Mouse (Mus musculus) embryonic facial prominence, embryonic 14.5 days (tissue): ENCODE results near the gene BC048403. TPM values are rescaled to one million over a fixed set of nuclear protein-coding genes. Genes with fewer than 3 reads are reported as not detected.
A peak's percentile ranks its signal among the peaks of the same experiment; 100 is the strongest.
"Not testable (repeated sequence)": the region's sequence is repeated elsewhere in the genome, so short reads cannot be mapped to it uniquely, and the experiment has no call there.

Source experiments
- ATAC-seq: fragments of 200-750 bp; cut with Nextera tagmentation; 2 replicates; pipeline ENCODE4 v1.8.0; 2017; ENCODE audit warnings: low read depth, moderate number of reproducible peaks, moderate TSS enrichment
- DNase-seq: peaks from one replicate; pipeline ENCODE4 v3.0.0-alpha.2; 2015; ENCODE audit warnings: low spot score
- H3K27ac ChIP-seq: fragments of 300-500 bp; sonication (generic); replicated peaks from 2 replicates; pipeline ENCODE4 v1.5.1; 2014; ENCODE audit warnings: low read depth, mild to moderate bottlenecking, low read length, moderate library complexity
- H3K27me3 ChIP-seq: fragments of 300-500 bp; sonication (generic); replicated peaks from 2 replicates; pipeline ENCODE4 v1.6.1; 2014; ENCODE audit warnings: low read length; ENCODE audit not compliant: control insufficient read depth, insufficient read depth
- H3K36me3 ChIP-seq: fragments of 300-500 bp; sonication (generic); 2 replicates; pipeline ENCODE4 v1.6.1; 2014; ENCODE audit warnings: low read length, mixed read lengths; ENCODE audit not compliant: control insufficient read depth, insufficient read depth
- H3K4me1 ChIP-seq: fragments of 300-500 bp; sonication (generic); 2 replicates; pipeline ENCODE4 v1.6.1; 2014; ENCODE audit warnings: antibody characterized with exemption, low read length; ENCODE audit not compliant: control insufficient read depth, insufficient read depth
- H3K4me2 ChIP-seq: fragments of 300-500 bp; sonication (generic); 2 replicates; pipeline ENCODE4 v1.6.1; 2014; ENCODE audit warnings: low read depth, mild to moderate bottlenecking, low read length, moderate library complexity, mixed read lengths
- H3K4me3 ChIP-seq: fragments of 300-500 bp; sonication (generic); 2 replicates; pipeline ENCODE4 v1.5.1; 2014; ENCODE audit warnings: low read depth, mild to moderate bottlenecking, low read length
- H3K9ac ChIP-seq: fragments of 300-500 bp; sonication (generic); 2 replicates; pipeline ENCODE4 v1.6.1; 2014; ENCODE audit warnings: low read depth, mild to moderate bottlenecking, low read length, moderate library complexity, mixed read lengths
- H3K9me3 ChIP-seq: fragments of 300-500 bp; sonication (generic); 2 replicates; pipeline ENCODE4 v1.6.1; 2016; ENCODE audit warnings: low read length; ENCODE audit not compliant: control insufficient read depth
- WGBS: fragments of 180-500 bp; shearing (Covaris S2); extraction: QIAGEN DNeasy Blood & Tissue Kit; methylation state at CpG from one replicate; pipeline ENCODE4 v1.1.7; 2014; 5-methylcytosine and 5-hydroxymethylcytosine counted together
- polyA plus RNA-seq: library from polyadenylated mRNA; unstranded; fragments of >200 nt; fragmentation: Nextera tagmentation; extraction: Ambion mirVana; gene quantifications from 2 replicates; pipeline ENCODE4 v1.2.1, GENCODE M21; 2014

The BC048403 gene
- polyA plus RNA-seq, 1 experiment from 2014 or later, result 2.9 TPM

DNA sequence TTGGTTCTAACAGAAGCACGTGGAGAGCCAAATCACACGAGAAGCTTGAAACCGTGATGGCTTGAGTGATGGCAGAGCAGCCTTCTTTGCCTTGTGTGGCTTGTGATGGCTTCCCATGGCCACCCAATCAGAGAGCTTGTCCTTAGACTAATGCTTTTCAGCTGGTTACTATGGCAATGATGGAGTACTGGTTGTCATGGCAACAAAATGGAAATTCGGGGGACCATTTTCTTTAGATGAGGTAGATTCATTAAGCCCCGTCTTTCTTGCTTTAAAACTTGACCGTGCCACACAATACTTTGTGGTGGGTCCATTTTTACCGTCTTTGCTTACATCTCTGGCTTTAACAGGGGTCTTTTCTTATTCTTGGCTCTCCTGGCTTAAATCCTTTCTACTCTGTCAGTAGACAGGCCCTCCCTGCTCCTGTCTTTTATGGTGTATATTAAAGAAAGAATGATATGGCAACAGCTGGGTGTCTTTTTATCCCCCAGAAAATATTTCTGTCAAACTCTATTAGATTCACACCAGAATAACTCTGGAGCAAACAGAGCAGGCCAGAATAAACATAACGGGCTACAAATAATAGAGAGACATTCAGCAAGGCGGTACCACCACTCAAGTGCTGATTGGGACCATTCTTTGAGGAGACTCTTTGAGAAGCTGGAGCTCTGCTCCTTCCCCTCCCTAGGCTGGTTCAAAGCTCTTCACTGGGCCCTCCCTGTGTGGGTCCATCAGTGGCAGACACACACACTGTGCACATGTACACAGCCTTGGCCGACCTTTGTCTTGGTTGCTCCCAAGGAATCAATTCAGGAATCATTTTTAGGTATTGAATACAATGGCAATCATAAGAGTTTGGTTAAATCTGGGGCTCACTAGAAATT is 25.7 kb downstream of the BC048403 start:
- H3K27me3 ChIP-seq, result no peaks in the 10 kb centered on the region
- H3K4me3 ChIP-seq, result no peak overlapping the region
- WGBS, result 74% methylated on average over 10 of the region's 10 CpGs
- H3K36me3 ChIP-seq, result no peaks in the 10 kb centered on the region
- ATAC-seq, result no peak
- H3K9me3 ChIP-seq, result no peaks in the 10 kb centered on the region
- no peak for DNase-seq
- no peak overlapping the region for H3K9ac ChIP-seq
- no peak overlapping the region for H3K4me2 ChIP-seq
- no peak overlapping the region for H3K27ac ChIP-seq
- no peaks in the 10 kb centered on the region for H3K4me1 ChIP-seq

DNA sequence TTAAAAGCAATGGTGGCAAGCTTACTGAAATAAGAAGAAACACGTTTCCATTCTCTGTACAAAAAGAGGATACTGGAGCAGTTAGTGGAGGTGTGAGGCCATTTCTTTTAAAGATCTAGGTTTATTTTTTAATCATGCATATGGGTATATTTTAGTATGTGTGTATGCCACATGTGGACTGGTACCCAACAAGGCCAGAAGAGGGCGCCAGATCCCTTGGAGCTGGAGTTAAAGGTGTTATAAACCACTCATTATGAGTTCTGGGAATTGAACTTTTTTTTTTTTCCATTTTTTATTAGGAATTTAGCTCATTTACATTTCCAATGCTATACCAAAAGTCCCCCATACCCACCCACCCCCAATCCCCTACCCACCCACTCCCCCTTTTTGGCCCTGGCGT is 27.6 kb downstream of the BC048403 start:
- 72% methylated on average over 3 of the region's 3 CpGs for WGBS
- H3K27me3 ChIP-seq, H3K4me3 ChIP-seq, H3K36me3 ChIP-seq, H3K4me2 ChIP-seq, H3K9ac ChIP-seq, H3K4me1 ChIP-seq, H3K27ac ChIP-seq, H3K9me3 ChIP-seq, ATAC-seq, DNase-seq: not testable (repeated sequence)

DNA sequence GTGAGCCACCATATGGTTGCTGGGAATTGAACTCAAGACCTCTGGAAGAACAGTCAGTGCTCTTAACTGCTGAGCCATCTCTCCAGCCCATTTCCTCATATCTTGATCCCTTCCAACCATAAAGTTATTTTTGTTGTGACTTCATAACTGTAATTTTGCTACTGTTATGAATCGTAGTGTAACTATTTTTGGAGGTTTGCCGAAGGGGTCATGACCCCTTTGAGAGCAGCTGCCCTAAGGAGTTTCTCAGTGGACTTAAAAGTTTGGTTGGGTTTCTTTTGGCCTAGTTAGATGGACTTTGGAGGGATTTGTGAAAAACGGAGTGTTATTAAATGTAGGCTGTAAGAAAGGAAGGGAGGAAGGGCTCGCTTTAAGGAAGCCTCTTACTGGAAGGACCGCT is 30.0 kb downstream of the BC048403 start:
- Histone ChIP-seq H3K4me1 (no peaks in the 10 kb centered on the region), H3K4me2 (no peak overlapping the region), H3K9me3 (no peaks in the 10 kb centered on the region), H3K27ac (no peak overlapping the region), H3K27me3 (no peaks in the 10 kb centered on the region), H3K36me3 (no peaks in the 10 kb centered on the region), H3K9ac (no peak overlapping the region), H3K4me3 (no peak overlapping the region)
- 83% methylated on average over 5 of the region's 5 CpGs for WGBS
- DNase-seq (no peak), ATAC-seq (no peak)

DNA sequence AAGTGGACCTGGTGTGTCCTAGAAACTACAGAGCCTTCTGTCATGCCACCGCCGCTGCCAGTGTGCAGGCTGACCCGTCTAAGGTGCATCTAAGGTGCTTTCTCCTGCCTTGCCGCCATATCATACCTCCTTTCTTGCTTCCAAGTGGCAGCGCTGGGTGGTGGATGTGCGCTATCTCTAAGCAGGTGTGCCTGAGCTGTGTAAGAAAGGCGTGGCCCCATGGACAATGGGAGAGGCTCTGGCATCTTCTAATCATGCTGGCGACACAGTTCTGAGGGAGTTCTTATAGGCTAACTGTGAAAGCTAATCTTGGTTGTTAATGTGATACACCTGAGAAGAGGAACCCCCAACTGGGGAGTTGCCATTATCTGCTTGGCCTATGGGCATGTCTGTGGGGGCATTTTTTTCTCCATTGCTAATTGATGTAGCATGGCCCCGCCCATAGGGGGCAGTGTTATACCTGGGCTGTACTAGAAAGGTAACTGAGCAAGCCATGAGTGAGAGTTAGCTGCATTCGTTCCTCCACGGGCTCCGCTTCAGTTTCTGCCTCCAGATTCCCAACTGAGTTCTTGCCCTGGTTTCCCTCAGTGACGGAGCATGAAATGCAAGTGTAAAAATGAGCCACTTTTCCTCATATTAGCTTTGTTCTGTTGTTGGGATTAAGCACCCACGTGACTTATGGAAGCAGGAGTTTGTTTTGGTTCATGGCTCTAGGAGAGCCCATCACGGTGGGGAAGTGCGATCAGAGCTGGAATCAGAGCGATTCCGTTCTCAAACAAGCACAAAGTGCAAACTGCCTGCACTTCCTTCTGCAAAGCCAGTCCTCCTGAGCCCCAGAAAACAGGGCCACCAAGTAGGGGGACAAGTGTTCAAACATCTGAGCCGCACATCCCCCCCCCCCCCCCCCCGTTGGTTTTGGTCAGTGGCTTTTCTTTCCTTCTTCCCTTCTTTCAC is 31.2 kb downstream of the BC048403 start:
- Histone ChIP-seq H3K36me3 (no peaks in the 10 kb centered on the region), H3K9me3 (no peaks in the 10 kb centered on the region), H3K4me2 (peak overlapping the region; percentile 39), H3K27ac (no peak overlapping the region), H3K4me3 (no peak overlapping the region), H3K27me3 (no peaks in the 10 kb centered on the region), H3K4me1 (no peaks in the 10 kb centered on the region), H3K9ac (no peak overlapping the region)
- DNase-seq, result peak; percentile 48
- peak; percentile 50; the same call in 1 of the 2 replicates for ATAC-seq
- WGBS, result 52% methylated on average over 20 of the region's 20 CpGs

DNA sequence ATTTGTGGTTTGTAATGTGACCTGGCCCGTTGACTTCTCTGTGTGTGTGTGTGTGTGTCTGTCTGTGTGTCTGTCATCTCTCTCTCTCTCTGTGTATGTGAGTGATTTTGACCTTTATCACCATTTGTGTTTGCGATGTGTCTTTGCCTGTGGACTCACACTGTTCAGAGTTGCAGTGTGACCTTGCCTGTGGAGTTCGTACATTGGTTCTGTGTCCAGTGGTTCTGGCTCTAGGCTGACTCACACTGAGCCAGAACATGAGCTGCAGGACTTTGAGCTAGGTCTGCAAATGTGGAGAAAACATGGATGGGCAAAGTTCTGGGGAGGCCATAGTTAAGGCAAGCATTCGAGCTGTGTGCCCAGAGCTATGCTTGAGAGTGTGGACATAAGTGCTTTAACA is 34.1 kb downstream of the BC048403 start:
- Histone ChIP-seq H3K9ac (no peak overlapping the region), H3K4me1 (no peaks in the 10 kb centered on the region), H3K9me3 (no peaks in the 10 kb centered on the region), H3K27ac (no peak overlapping the region), H3K36me3 (no peaks in the 10 kb centered on the region), H3K4me2 (no peak overlapping the region), H3K27me3 (no peaks in the 10 kb centered on the region), H3K4me3 (no peak overlapping the region)
- ATAC-seq, result no peak
- WGBS, result 78% methylated on average over 4 of the region's 4 CpGs
- no peak for DNase-seq

DNA sequence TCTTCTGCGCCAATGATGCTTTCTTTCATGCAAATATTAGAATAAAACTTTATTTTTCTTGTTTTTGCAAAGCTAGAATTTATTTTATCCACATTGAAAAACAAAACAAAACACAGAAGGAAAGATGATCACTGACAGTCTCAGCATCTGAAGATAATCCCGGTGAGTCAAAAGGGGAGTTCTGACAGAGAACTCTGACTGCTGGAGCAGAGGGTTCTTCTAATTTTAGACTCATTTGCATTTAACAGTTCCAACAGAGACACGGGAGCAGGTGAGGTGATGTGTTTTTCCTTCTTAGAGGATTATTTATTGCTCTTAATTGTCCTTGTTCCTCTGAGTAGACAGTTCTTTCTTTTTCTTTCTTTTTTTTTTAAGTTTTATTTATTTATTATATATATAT is 36.3 kb downstream of the BC048403 start:
- ATAC-seq (no peak), DNase-seq (no peak)
- Histone ChIP-seq H3K9ac (no peak overlapping the region), H3K27me3 (no peaks in the 10 kb centered on the region), H3K4me1 (no peaks in the 10 kb centered on the region), H3K4me2 (no peak overlapping the region), H3K27ac (no peak overlapping the region), H3K36me3 (no peaks in the 10 kb centered on the region), H3K9me3 (no peaks in the 10 kb centered on the region), H3K4me3 (no peak overlapping the region)
- WGBS, result 57% methylated on average over 3 of the region's 3 CpGs

DNA sequence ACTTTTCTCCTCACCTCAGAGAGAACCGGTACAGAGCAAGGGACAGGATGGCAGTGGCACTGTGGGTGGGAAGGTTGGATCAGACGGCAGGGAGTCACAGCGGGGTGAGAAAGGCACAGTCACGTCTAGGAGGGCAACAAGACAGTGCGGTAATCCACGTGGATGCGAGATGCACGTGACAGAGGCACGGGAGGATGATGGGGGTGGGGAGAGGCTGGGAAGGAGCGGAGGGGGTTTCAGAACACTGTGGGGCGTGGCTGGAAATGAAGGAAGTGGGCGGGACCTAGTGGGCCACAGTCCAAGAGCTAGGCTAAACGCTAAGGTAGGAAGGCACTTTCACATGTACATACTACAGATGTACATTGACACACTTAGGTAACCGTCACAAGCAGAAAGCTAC is 41.4 kb downstream of the BC048403 start:
- Histone ChIP-seq H3K4me3 (no peak overlapping the region), H3K36me3 (peaks cover 37% of the 10 kb centered on the region), H3K9ac (no peak overlapping the region), H3K27me3 (no peaks in the 10 kb centered on the region), H3K4me2 (no peak overlapping the region), H3K9me3 (0 out of 2 replicates have a peak, but pooled peaks cover 6% of the 10 kb centered on the region), H3K4me1 (no peaks in the 10 kb centered on the region), H3K27ac (no peak overlapping the region)
- no peak for DNase-seq
- ATAC-seq, result peak; percentile 54
- 41% methylated on average over 14 of the region's 14 CpGs for WGBS

DNA sequence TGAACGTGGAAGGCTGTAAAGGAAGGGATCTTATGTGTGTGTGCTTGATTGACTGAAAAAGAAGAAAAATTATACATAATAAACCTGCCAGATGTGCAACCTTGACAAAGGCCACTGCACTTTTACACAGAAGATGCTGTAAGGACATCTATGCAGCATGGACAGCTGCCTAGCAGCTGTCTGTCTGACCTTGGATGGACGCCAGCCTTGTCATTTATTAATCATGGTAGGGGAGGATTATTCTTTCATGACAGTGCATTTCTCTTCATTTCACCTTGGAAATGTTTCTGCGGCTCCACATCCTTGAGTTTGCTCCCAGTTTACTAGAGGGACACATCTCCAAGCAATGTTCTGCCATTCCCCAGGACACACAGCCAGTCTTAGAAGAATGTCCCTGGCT is 48.8 kb downstream of the BC048403 start:
- Histone ChIP-seq H3K36me3 (peaks cover 43% of the 10 kb centered on the region), H3K9ac (no peak overlapping the region), H3K9me3 (0 out of 2 replicates have a peak, but pooled peaks cover 5% of the 10 kb centered on the region), H3K4me2 (no peak overlapping the region), H3K27me3 (no peaks in the 10 kb centered on the region), H3K27ac (no peak overlapping the region), H3K4me1 (no peaks in the 10 kb centered on the region), H3K4me3 (no peak overlapping the region)
- DNase-seq (no peak), ATAC-seq (no peak)
- 74% methylated on average over 3 of the region's 3 CpGs for WGBS
